ENCODE assay signal across 1 mouse cellular context in the genomic region with DNA sequence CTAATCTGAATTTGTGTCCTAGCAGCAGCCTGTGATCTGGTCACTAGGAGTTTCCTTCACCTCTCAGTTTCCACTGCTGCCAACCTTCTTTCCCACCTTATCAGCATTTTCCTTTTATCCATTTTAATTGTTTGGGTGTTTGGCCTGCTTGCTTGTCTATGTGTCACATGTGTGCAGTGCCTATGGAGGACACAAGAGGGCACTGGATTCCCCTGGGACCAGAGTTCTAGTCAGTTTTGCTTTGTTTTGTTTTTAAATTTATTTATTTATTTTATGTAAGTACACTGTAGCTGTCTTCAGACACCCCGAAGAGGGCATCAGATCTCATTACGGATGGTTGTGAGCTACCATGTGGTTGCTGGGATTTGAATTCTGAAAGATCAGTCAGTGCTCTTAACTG.
TF ChIP-seq lines count a peak whose summit lies in the region.

No protein-coding gene starts in this region.

TF ChIP-seq in MEL, 35 proteins besides CTCF, POLR2A, EP300 and RAD21 (continued from another document):
- TF ChIP-seq MYB (IDR thresholded peaks at IDR 0.05; ENCODE audit: low read depth, low read length) (no peak), ZC3H11A (IDR thresholded peaks at IDR 0.05; ENCODE audit: low read depth, low read length) (peak; percentile 67), POLR2AphosphoS5 (IDR thresholded peaks at IDR 0.05; ENCODE audit: borderline replicate concordance, low read depth, low read length) (no peak), TCF12 (IDR thresholded peaks at IDR 0.05; ENCODE audit: low read depth, low read length) (no peak), ETS1 (IDR thresholded peaks at IDR 0.05; ENCODE audit: low read depth, low read length) (no peak), CHD1 (IDR thresholded peaks at IDR 0.05; ENCODE audit: low read depth, low read length) (no peak), GATA1 (IDR thresholded peaks at IDR 0.05; ENCODE audit: low read depth, low read length) (no peak), MYC (IDR thresholded peaks at IDR 0.05; ENCODE audit: low read depth, low read length) (peak; percentile 60; the same call in 1 of the 2 replicates), TAL1 (IDR thresholded peaks at IDR 0.05; ENCODE audit: low read length) (no peak), ZMIZ1 (IDR thresholded peaks at IDR 0.05; ENCODE audit: low read depth, low read length) (no peak), ZNF384 (IDR thresholded peaks at IDR 0.05; ENCODE audit: low read depth, low read length) (no peak), RCOR1 (IDR thresholded peaks at IDR 0.05; ENCODE audit: low read depth, low read length) (no peak), MXI1 (IDR thresholded peaks at IDR 0.05; ENCODE audit: low read depth, low read length) (no peak)
